Mouse (Mus musculus): ENCODE results near the gene Ehbp1. TPM values are rescaled to one million over a fixed set of nuclear protein-coding genes. Genes with fewer than 3 reads are reported as not detected.

The Ehbp1 gene
- polyA plus RNA-seq, 1 experiment: 3.8 TPM

DNA sequence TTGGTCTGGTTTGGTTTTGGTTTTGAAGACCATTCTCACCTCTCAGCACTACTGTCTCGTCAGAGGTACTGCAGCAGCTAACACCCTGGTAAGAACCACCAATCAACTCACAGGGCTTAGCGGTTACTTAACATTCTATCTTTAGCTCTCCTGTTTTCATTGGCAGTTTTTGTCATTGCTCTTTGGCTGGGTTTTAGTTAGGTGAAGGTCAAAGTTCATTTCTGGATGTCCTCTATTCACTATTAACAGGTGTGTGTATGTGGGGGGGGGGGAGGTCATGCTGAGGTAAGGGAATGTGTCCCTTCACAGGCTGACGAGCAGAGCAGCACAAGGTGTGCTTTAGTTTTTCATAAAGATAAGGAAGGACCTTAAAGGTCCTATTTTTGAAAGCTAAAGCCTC, 147.5 kb downstream of the Ehbp1 start:
- Histone ChIP-seq H3K4me1 (ENCODE audit: control insufficient read depth, insufficient read depth, insufficient read length, low read length) (peaks cover 2% of the 10 kb centered on the region; the same call in 1 of the 2 replicates), H3K27ac (replicated peaks; ENCODE audit: low read depth, low read length) (peak overlapping the region; percentile 80), H3K4me3 (ENCODE audit: insufficient read depth, low read depth, low read length) (no peak overlapping the region)

DNA sequence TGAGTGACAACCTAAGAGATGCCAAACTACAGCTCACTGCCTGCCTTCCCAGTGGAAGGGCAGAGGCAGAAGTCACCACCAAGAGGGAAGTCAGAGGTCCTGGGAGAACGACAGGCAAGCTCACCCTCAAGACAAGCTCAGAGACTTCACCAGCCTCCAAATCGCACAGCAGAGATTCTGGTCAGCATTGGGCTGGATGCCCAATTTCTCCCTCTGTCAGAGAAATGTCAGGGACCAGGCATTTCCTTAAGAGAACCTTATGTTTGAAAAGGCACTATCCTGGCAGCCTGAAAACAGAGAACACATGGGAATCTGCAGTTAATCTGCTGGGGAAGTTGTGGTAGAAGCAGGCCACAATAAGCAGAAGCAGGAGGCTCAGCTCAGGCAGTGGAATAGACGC, 151.5 kb downstream of the Ehbp1 start:
- Histone ChIP-seq H3K4me1 (ENCODE audit: control insufficient read depth, insufficient read depth, insufficient read length, low read length) (no peaks in the 10 kb centered on the region), H3K27ac (replicated peaks; ENCODE audit: low read depth, low read length) (no peak overlapping the region), H3K4me3 (ENCODE audit: insufficient read depth, low read depth, low read length) (no peak overlapping the region)

DNA sequence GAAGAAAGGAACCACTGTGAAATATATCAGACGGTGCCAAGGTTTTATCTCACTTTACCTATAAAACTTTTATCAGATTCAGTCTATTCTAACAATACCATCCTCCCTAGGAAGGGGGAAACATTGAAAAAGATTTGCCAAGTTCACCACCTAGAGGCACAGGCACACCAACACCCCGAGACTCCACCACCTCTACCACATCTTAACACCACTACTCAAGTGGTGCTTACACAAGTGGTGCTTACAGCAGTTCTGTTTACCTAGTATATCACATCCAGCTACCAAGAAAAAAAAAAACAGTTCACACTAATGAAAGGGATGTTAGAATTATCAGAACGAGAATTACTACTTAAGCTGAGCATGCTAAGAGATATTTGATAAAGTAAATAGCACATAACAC, 152.1 kb downstream of the Ehbp1 start:
- no peak overlapping the region for H3K27ac ChIP-seq (replicated peaks; ENCODE audit: low read depth, low read length)
- H3K4me3 ChIP-seq (ENCODE audit: insufficient read depth, low read depth, low read length): no peak overlapping the region
- H3K4me1 ChIP-seq (ENCODE audit: control insufficient read depth, insufficient read depth, insufficient read length, low read length): no peaks in the 10 kb centered on the region

DNA sequence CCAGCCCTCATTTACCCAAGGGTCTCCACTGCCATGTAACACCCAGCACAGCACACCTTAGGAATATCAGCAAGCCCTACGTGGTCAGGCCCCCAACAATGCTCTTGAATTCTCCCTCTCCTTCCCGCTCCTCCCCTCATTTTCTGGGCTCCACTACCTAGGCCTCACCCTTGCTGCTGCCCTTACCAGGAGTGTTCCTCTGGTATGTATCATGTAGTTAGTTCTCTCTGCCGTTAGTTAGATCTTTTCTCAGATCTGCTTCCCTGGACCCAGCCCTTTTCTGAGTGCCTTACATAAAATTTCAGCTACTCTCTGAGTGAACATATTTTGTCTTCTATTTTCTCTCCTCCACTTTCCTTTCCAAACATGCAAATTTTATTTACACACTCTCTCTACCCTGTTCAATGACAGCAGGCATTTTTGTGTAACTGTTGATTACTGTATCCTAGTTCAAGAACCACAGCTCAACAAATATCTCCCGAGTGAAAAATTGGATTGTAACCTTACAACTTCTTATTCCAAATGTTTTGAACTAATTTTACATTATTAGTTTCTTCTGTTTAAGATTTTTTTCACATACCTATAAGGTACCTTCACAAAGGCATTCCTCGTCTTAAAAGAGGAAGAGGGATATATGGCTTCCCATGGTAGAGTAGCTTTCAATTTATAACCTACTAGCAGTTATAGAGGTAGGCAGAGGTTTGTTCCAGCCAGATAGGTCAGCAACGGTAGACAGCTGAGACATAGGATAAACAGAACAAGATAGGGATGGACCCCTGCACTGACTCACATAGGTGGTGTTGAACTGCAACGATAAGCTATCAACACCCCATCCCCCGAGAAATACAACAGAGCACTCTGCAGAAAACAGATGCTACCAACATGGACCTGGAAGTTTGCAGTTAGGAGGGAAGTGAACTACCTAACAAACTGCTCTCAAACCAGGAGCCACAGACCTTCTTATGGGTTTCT, 160.3 kb downstream of the Ehbp1 start:
- Histone ChIP-seq H3K4me1 (ENCODE audit: control insufficient read depth, insufficient read depth, insufficient read length, low read length) (no peaks in the 10 kb centered on the region), H3K4me3 (ENCODE audit: insufficient read depth, low read depth, low read length) (no peak overlapping the region), H3K27ac (replicated peaks; ENCODE audit: low read depth, low read length) (no peak overlapping the region)

DNA sequence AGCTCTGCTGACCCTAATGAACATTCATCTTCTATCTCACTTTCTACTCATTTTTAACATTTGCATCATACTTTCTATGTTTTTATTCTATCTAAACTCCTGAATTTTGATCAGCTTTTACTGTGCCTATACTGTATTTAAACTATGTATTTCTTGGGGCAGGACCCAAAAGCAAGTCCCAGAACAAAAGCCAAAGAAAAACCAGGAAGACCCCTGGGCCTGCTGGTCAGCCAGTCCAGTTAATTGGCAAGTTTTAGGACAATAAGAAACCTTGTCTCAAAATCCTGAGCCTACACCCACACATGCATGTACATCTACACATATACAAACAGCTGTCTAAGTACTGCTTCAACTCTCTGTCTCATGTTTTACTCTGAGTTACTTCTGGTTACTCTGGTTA, 161.9 kb downstream of the Ehbp1 start:
- Histone ChIP-seq H3K4me3 (ENCODE audit: insufficient read depth, low read depth, low read length) (no peak overlapping the region), H3K4me1 (ENCODE audit: control insufficient read depth, insufficient read depth, insufficient read length, low read length) (no peaks in the 10 kb centered on the region), H3K27ac (replicated peaks; ENCODE audit: low read depth, low read length) (no peak overlapping the region)

DNA sequence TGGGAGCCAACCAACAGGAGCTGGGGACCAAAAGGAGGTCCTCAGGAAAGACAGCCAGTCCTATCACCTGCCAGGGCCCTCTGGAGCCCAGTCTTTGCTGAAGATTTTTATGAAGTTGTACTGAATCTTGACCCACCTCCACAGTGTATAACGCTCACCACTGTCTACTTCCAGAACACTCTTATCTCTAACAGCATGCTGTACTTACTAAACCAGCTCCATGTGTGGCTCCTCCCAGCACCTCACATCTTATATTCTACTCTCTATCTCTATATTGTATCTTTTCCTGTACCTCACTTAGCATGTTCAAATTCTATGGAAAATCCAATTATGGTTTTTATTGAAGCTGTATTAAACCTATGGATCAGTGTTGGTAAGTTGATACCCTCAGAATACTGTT, 163.5 kb downstream of the Ehbp1 start:
- no peaks in the 10 kb centered on the region for H3K4me1 ChIP-seq (ENCODE audit: control insufficient read depth, insufficient read depth, insufficient read length, low read length)
- H3K4me3 ChIP-seq (ENCODE audit: insufficient read depth, low read depth, low read length): no peak overlapping the region
- no peak overlapping the region for H3K27ac ChIP-seq (replicated peaks; ENCODE audit: low read depth, low read length)

DNA sequence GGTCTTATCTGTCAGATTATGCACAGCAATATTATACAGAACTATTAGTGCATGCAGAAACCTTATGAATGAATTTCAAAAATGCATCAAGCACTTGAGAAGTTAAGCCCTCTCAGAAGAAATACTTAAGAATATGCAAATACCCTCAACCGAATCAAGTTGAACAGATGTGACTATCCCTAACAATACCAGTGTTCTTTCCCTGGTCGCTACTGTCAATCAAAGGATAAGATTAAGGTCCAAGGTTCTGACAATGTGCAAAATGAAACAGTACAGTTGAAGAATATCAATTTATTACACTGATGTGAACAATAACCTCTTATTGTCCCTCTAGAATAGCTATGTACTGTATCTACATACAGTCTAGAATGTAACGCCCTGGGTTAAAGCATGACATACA, 167.8 kb downstream of the Ehbp1 start:
- Histone ChIP-seq H3K4me3 (ENCODE audit: insufficient read depth, low read depth, low read length) (no peak overlapping the region), H3K27ac (replicated peaks; ENCODE audit: low read depth, low read length) (no peak overlapping the region), H3K4me1 (ENCODE audit: control insufficient read depth, insufficient read depth, insufficient read length, low read length) (no peaks in the 10 kb centered on the region)

DNA sequence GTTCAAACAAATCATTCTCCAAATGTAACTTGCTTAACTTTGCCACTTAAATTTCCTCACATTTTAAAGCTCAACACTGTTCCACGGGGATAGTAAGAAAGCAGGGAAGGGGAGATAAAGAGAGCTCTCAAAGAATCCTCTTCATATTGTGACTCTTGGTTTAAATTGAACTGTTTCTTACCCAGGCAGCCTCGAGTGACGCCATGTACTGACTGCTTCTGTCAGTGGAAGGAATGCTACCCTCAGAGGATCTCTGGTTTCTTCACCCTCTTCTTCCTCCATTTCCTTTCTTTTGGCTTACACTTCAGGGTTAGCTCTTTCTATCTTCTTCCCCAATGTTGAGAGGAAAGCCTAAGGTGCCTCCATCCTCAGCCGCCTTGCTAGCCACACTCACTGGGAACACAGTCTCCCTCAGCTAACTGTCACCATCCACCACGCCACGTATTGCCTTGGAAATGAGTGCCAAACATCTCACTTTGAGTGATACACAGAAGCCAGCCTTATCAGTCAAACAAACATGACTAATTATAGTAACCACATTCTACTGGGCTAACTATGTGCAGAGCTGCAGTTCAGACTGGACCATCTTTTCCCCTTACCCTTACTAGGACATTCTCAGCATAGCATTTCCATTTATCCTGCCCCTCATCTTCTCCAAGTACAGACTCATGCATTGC, 171.0 kb downstream of the Ehbp1 start:
- no peak overlapping the region for H3K4me3 ChIP-seq (ENCODE audit: insufficient read depth, low read depth, low read length)
- H3K4me1 ChIP-seq (ENCODE audit: control insufficient read depth, insufficient read depth, insufficient read length, low read length): no peaks in the 10 kb centered on the region
- H3K27ac ChIP-seq (replicated peaks; ENCODE audit: low read depth, low read length): no peak overlapping the region

DNA sequence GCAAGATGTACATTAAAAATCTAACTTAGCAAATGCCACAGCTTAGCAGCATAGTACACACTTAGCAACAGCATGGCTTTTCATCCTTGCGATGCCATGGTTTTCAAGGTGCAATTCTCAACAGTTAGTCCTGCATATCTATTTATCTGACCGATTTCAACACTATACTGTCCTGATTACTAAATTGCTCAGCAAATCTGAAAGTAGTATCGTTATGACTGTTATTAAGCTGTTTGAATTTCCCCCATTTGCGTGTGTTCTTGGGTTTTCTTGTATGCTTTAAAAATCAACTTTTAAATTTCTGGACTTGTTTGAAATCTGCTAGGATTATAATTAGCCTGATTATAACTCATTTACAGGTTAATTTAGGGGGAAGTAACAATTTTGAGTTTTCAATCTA, 184.2 kb downstream of the Ehbp1 start:
- no peak overlapping the region for H3K27ac ChIP-seq (replicated peaks; ENCODE audit: low read depth, low read length)
- H3K4me3 ChIP-seq (ENCODE audit: insufficient read depth, low read depth, low read length): no peak overlapping the region
- peaks cover 3% of the 10 kb centered on the region for H3K4me1 ChIP-seq (ENCODE audit: control insufficient read depth, insufficient read depth, insufficient read length, low read length)

DNA sequence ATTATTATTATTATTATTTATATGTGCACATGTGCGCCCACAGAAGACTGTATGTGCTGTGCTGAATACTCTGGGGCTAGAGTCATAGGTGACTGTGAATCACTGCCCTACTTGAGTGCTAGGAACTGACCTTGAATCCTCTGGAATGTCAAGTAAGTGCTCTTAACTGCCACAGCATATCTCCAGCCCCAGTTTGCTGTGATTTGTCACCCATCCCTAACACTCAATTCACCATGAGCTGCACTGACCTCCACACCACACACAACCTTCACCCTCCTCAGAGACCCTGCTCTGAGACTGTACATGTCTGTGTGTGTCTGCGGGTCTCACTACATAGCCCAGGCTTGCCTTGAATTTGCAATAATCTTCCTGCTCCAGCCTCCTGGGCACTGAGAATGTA, 185.9 kb downstream of the Ehbp1 start:
- H3K4me1 ChIP-seq (ENCODE audit: control insufficient read depth, insufficient read depth, insufficient read length, low read length): peaks cover 3% of the 10 kb centered on the region
- H3K27ac ChIP-seq (replicated peaks; ENCODE audit: low read depth, low read length): no peak overlapping the region
- H3K4me3 ChIP-seq (ENCODE audit: insufficient read depth, low read depth, low read length): no peak overlapping the region

DNA sequence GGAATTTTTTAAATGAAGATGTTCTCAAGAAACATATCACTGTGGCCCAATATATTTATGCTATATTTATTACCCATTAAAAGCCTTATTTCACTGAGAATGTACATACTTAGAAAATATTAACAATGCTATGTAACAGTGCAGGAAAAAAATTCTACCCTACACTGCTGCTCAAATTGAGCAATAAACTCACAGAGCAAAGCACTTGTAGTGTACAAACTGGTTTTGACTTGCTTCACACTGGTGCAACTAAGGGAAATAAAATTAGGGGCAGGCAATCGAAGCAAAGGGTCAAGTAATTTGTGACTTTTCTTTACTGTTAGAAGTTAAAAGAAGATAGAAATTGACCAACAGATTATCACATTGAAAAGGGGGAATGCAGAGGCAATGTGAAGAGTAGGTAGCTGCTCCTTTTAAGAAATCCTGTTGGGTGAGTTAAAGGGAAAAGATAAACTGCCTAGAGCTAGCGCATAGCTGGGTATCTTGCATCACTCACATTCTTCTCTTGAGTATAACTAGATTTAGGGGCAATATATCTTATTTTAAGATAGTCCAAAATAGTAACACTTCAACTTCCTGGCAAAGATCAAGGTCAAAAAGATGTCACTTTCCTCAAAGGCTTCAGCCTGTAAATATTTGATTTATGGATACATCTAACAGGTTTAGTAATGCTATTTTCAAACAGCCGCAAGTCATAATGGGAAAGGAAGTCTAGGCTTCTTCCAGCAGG, 186.6 kb downstream of the Ehbp1 start:
- no peak overlapping the region for H3K27ac ChIP-seq (replicated peaks; ENCODE audit: low read depth, low read length)

DNA sequence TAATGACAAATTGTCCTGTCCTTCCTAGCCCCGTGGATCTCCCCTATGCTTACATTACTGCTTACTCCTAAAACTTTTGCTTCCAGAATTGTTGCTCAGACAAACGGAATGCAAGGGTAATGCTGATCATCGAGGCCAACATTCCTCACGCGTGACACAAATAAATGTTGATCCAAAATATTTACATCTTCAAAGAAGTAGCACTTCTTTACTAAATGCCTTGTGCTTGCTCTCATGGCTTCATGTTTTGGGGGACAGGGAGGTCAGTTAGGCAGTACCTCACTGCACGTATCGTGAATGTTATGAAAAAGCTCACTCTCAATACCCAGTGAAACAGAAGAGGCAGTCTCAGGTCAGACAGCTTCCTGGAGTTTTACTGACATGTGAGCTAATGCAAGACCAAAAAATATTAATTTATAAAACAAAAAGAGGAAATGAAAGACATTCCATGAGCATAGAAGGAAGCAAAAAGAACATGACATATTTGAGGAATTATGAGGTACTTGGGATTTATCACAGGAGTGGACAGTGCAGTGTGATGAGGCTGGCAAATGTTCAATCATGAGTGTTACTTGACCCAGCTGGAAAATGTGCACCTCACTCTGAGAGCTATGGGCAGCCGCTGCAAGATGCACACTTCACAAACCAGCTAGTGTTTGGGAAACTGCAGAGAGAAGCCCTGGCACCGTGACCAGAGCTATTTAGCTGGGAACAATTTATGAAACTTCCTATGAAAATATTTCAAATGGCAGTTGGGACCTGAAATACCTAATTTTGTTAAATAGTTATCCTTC, 187.4 kb downstream of the Ehbp1 start:
- H3K4me1 ChIP-seq (ENCODE audit: control insufficient read depth, insufficient read depth, insufficient read length, low read length): peaks cover 3% of the 10 kb centered on the region
- no peak overlapping the region for H3K27ac ChIP-seq (replicated peaks; ENCODE audit: low read depth, low read length)
- no peak overlapping the region for H3K4me3 ChIP-seq (ENCODE audit: insufficient read depth, low read depth, low read length)

More for the DNA sequence above, 186.6 kb downstream of the Ehbp1 start:
- Histone ChIP-seq H3K4me1 (ENCODE audit: control insufficient read depth, insufficient read depth, insufficient read length, low read length) (peaks cover 3% of the 10 kb centered on the region), H3K4me3 (ENCODE audit: insufficient read depth, low read depth, low read length) (no peak overlapping the region)

DNA sequence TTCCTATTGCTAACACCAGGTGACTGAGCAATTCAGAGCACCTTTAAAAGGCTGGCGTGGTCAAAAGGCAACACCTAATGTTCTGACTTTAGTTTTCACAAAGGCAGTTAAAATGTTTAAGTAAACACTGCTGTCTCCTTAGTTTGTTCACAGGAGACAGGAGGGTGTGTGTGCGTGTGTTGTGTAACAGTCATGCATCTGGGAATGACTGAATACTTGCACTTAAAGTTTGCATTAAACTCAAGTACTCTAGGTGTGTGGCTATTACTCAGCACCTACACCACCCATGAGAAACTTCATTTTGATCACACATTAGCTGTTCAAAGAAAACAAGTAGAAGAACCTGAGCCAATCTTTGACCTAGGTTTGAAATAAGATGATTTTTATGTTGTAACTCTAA, 201.4 kb downstream of the Ehbp1 start:
- Histone ChIP-seq H3K4me3 (ENCODE audit: insufficient read depth, low read depth, low read length) (no peak overlapping the region), H3K4me1 (ENCODE audit: control insufficient read depth, insufficient read depth, insufficient read length, low read length) (no peaks in the 10 kb centered on the region), H3K27ac (replicated peaks; ENCODE audit: low read depth, low read length) (no peak overlapping the region)

DNA sequence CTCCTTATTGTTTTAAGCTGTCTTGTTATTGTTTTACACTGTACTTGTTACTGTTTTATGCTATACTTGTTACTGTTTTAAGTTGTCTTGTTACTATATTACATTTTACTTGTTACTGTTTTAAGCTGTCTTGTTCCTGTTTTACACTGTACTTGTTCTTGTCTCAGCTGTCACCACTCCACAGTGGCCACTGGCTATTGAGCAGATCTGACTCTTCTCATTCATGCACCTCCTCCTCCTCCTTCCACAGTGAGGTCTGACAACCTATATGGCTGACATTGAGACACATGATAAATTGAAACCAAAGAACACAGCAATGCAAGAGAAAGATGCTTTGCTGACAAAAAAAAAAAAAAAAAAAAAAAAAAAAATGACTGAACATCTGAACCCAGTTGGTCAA, 203.6 kb downstream of the Ehbp1 start:
- Histone ChIP-seq H3K4me3 (ENCODE audit: insufficient read depth, low read depth, low read length) (no peak overlapping the region), H3K4me1 (ENCODE audit: control insufficient read depth, insufficient read depth, insufficient read length, low read length) (no peaks in the 10 kb centered on the region), H3K27ac (replicated peaks; ENCODE audit: low read depth, low read length) (no peak overlapping the region)

DNA sequence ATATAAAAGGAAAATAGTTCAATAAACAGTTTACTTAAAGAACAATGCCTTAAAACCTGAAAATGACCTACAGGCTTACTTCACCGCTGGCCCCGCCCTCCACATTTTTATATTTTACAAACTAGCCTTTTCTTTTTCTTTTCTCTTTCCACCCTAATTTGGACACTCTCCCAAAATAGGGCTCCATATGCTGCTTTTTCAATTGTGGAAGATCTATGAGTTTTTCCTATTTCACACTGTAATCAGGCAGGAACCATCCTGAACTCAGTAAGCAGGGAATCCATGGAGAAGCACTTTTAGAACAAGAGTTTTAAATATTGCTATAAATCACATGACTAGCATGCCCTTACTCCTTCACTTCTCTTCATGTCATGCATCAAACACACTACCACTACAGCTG, 216.9 kb downstream of the Ehbp1 start:
- Histone ChIP-seq H3K27ac (replicated peaks; ENCODE audit: low read depth, low read length) (no peak overlapping the region), H3K4me1 (ENCODE audit: control insufficient read depth, insufficient read depth, insufficient read length, low read length) (no peaks in the 10 kb centered on the region), H3K4me3 (ENCODE audit: insufficient read depth, low read depth, low read length) (no peak overlapping the region)
